Mouse (Mus musculus): Measurements from ENCODE around the gene Zan. TPM values are rescaled to one million over a fixed set of nuclear protein-coding genes. Genes with fewer than 3 reads are reported as not detected.

The Zan gene
- total RNA-seq, 2 experiments from 2014 or later = 0.03 TPM; not detected in 1

- Histone ChIP-seq H3K4me3 (peak overlapping the region; percentile 97), H3K27ac (peak overlapping the region; percentile 93)
- intact Hi-C loops (cut with DNase I) = no loop called here
- TF ChIP-seq CTCF (IDR thresholded peaks at IDR 0.05) = no peak
- no peak for DNase-seq
Measured at GRCm38 (mm10) chr5:137351058-137351380, 125.8 kb downstream of the Zan start.

GRCm38 (mm10) chr5:137350205-137351057, 126.4 kb downstream of the Zan start:
- no peak for DNase-seq
- Histone ChIP-seq H3K4me3 (peak overlapping the region; percentile 97), H3K27ac (peak overlapping the region; percentile 93)
- TF ChIP-seq CTCF (IDR thresholded peaks at IDR 0.05) = no peak
- intact Hi-C loops (cut with DNase I) = no loop called here

DNA sequence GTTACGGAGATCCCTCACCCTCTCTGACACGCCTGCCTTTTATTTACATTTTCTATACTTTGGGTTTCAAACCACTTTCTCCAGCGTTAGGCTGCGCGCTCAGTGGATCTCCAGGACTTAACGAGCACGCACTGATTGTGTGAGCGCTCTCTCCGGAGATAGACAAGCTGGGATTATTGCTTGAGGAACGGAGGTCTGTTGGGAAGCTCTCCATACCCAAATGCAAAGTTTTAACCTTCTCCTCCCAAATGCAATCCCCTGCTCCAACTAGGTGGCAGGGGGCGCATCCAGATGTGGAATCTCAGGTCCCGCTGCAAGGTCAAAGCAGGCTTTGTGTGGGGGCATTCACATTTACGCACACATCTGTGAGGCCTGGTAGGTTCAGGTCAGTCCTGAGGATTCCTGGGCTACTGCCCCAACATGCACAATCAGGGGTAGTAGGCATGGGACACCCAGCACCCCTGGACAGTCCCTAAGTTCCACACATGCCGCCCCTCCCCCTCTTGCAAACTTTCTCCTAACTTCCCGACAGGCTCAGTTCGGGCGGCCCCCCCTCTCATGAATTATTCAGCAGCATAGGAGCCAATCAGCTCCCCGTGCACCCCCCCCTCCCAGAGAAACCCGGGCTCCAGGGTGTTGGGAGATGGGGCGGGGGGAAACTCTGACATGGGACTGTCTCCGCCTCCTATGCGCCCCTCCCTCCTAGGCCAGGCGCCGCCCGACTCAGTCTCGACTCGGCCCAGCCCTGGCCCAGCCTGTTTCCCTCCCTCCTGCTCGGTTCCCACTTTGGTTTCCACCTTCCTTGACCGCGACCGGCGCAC, 127.3 kb downstream of the Zan start, which contains the start of gene Ephb4:
TSS of gene Ephb4 (plus strand) at position 726 of the 821 bp plus-strand sequence.
- DNase-seq = peak; percentile 94
- intact Hi-C loops (cut with DNase I) = loop anchor here (10.0 kb wide), 1 partner anchor 435 kb away; the partner anchor contains the start of genes Mepce and Zcwpw1
- TF ChIP-seq CTCF (IDR thresholded peaks at IDR 0.05) = no peak
- Histone ChIP-seq H3K4me3 (peak within 1 kb of the TSS; percentile 97), H3K27ac (peak within 1 kb of the TSS; percentile 93)

- H3K27ac ChIP-seq = peak overlapping the region; percentile 93
- intact Hi-C loops (cut with DNase I) = loop anchor here (10.0 kb wide), 1 partner anchor 436 kb away; the partner anchor contains the start of genes Mepce and Zcwpw1
Measured at GRCm38 (mm10) chr5:137348482-137349383, 128.1 kb downstream of the Zan start.

DNA sequence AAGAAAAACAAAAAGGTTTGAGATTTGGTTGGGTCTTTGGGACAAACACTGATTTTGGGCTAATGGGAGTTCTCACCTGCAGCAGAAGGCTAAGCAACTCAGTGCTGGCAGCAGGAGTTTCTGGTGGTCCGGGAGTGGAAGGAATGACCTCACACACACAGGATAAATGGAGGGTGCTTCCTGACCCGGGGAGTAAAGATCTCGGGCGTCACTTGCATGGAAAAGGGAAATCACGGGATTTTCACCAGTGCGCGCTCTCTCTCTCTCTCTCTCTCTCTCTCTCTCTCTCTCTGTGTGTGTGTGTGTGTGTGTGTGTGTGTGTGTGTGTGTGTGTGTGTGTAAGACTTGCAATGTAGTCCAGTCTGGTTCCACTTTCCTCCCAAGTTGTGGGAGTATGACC, 129.0 kb downstream of the Zan start:
- no peak overlapping the region for H3K4me3 ChIP-seq

More at GRCm38 (mm10) chr5:137348482-137349383, 128.1 kb downstream of the Zan start:
- peak overlapping the region; percentile 97 for H3K4me3 ChIP-seq
- TF ChIP-seq CTCF (IDR thresholded peaks at IDR 0.05) = no peak
- peak; percentile 74 for DNase-seq

GRCm38 (mm10) chr5:137346983-137347382, 129.9 kb downstream of the Zan start:
- no peak overlapping the region for H3K4me3 ChIP-seq
- DNase-seq = no peak
- no peak for TF ChIP-seq CTCF (IDR thresholded peaks at IDR 0.05)
- H3K27ac ChIP-seq = peak overlapping the region; percentile 20; the same call in 1 of the 2 replicates
- intact Hi-C loops (cut with DNase I) = loop anchor here (10.0 kb wide), 1 partner anchor 438 kb away; the partner anchor contains the start of genes Mepce and Zcwpw1

More for the DNA sequence above, 129.0 kb downstream of the Zan start:
- intact Hi-C loops (cut with DNase I) = loop anchor here (10.0 kb wide), 1 partner anchor 437 kb away; the partner anchor contains the start of genes Mepce and Zcwpw1
- no peak for DNase-seq
- no peak for TF ChIP-seq CTCF (IDR thresholded peaks at IDR 0.05)
- peak overlapping the region; percentile 93 for H3K27ac ChIP-seq

GRCm38 (mm10) chr5:137346388-137346787, 130.5 kb downstream of the Zan start:
- Histone ChIP-seq H3K27ac (peak overlapping the region; percentile 38; the same call in 1 of the 2 replicates), H3K4me3 (no peak overlapping the region)
- DNase-seq = no peak
- intact Hi-C loops (cut with DNase I) = loop anchor here (10.0 kb wide), 1 partner anchor 438 kb away; the partner anchor contains the start of genes Mepce and Zcwpw1
- TF ChIP-seq CTCF (IDR thresholded peaks at IDR 0.05) = no peak

DNA sequence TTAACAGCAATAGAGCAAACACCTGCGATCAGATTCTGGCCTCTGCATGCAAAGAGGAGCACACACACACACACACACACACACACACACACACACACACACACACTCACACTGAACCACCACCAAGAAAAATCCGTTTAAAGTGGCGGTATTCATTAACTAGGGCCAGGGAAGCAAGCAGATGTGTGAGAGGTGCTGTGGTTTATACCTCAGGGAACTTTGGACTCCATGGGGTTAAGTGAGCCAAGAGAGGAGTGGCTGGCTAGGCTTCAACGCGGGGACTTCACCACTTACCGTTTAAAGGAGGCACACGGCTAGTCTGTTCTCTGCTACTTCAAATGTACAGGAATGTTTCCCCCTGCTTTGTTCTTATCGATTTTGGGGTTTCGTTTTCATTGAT, 131.0 kb downstream of the Zan start:
- Histone ChIP-seq H3K27ac (peak overlapping the region; percentile 38), H3K4me3 (no peak overlapping the region)
- intact Hi-C loops (cut with DNase I) = loop anchor here (10.0 kb wide), 1 partner anchor 439 kb away; the partner anchor contains the start of genes Mepce and Zcwpw1
- TF ChIP-seq CTCF (IDR thresholded peaks at IDR 0.05) = no peak
- no peak for DNase-seq

DNA sequence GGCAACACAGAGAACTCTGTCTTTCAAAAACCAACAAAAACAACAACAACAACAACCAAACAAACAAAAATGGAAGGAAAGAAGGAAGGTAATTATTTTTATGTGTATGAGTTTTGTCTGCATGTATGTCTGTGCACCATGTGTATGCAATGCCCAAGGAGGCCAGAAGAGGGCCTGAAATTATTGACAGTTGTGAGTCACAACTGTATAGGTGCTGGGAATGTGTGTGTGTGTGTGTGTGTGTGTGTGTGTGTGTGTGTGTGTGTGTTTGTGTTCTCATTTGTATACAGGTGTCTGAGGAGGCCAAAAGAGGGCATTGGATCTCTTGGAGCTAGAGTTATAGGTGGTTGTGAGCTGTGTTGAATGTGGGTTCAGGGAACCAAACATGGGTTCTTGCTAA, 133.0 kb downstream of the Zan start:
- Histone ChIP-seq H3K4me3 (no peak overlapping the region), H3K27ac (no peak overlapping the region)
- no peak; the same call in 1 of the 2 replicates for TF ChIP-seq CTCF (IDR thresholded peaks at IDR 0.05)
- intact Hi-C loops (cut with DNase I) = loop anchor here (10.0 kb wide), 1 partner anchor 441 kb away; the partner anchor contains the start of genes Mepce and Zcwpw1
- DNase-seq = no peak

DNA sequence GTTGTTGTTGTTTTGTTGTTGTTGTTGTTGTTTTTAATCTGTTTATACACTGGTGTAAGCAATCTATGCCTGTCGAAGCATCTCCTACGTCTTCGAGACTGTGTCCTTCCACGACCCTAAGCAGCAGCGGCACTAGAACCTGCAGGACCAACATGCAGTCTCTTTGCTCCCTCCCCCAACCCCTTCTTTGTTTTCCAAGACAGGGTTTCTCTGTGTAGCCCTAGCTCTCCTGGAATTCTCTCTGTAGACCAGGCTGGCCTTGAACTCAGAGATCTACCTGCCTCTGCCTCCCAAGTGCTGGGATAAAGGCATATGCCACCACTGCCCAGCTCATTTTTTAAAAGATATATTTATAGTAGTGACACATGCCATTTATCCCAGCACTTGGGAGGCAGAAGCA, 133.5 kb downstream of the Zan start:
- H3K4me3 ChIP-seq = no peak overlapping the region
- no peak for TF ChIP-seq CTCF (IDR thresholded peaks at IDR 0.05)
- no peak overlapping the region for H3K27ac ChIP-seq
- intact Hi-C loops (cut with DNase I) = loop anchor here (10.0 kb wide), 1 partner anchor 441 kb away; the partner anchor contains the start of genes Mepce and Zcwpw1
- no peak for DNase-seq

GRCm38 (mm10) chr5:137342407-137343012, 134.4 kb downstream of the Zan start:
- intact Hi-C loops (cut with DNase I) = loop anchor here (10.0 kb wide), 1 partner anchor 442 kb away; the partner anchor contains the start of genes Mepce and Zcwpw1
- Histone ChIP-seq H3K4me3 (no peak overlapping the region), H3K27ac (no peak overlapping the region)
- DNase-seq = no peak
- no peak for TF ChIP-seq CTCF (IDR thresholded peaks at IDR 0.05)
